Mouse (Mus musculus): ENCODE data around the gene 4930451I11Rik.

DNA sequence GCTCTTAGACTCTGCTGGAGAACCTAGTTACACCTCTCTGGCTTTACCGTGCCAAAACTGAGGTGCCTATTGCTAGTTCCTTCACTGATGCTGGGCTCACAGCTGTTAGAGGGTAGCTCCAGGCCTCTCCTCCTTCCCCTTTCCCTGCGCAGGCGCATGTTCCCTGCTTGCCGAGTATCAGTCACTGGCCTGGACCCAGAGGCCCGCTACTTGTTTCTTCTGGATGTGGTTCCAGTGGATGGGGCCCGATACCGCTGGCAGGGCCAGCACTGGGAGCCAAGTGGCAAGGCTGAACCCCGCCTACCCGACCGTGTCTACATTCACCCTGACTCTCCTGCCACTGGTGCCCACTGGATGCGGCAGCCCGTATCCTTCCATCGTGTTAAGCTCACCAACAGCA, 48.7 kb downstream of the 4930451I11Rik start:
- no peak for TF ChIP-seq POLR2A (IDR thresholded peaks at IDR 0.05; ENCODE audit: control insufficient read depth, extremely low read depth, insufficient read depth, low read length, poor library complexity)
- no peak for TF ChIP-seq CTCF (IDR thresholded peaks at IDR 0.05; ENCODE audit: borderline replicate concordance, control insufficient read depth, extremely low read depth, insufficient read depth, low read length, poor library complexity)
